Mouse (Mus musculus) central nervous system, embryonic 11.5 days (tissue): ENCODE measurements around the gene Arl9. TPM values are rescaled to one million over a fixed set of nuclear protein-coding genes. Genes with fewer than 3 reads are reported as not detected.

Source experiments
- polyA plus RNA-seq: library from polyadenylated mRNA; depleted of rRNA; stranded (reverse); fragments of >200 nt; gene quantifications from 2 replicates; pipeline ENCODE4 v1.2.3, GENCODE M21; 2012; rRNA removed

Gene Arl9
- 0.30 and 0.61 TPM in 2 replicates for polyA plus RNA-seq

GRCm38 (mm10) chr5:77004051-77004821 is at the start of gene Arl9:
Gene Arl9 (plus strand): TSS chr5:77004055.

GRCm38 (mm10) chr5:76974554-76975285 is 29.1 kb upstream of the Arl9 start, which contains the start of gene Srp72:
Gene Srp72 (plus strand): TSS chr5:76974683.

GRCm38 (mm10) chr5:77015544-77016482 is 12.0 kb downstream of the Arl9 start, which contains the start of gene Thegl:
Gene Thegl (plus strand): TSS chr5:77016023.

Other genes starting within 250 kb of the Arl9 start
- 25.1 and 28.4 TPM in 2 replicates for gene Aasdh, start 98.5 kb upstream of the Arl9 start, polyA plus RNA-seq
- 214 and 259 TPM in 2 replicates for gene Paics, start 52.7 kb upstream of the Arl9 start, polyA plus RNA-seq
- 24.2 and 29.0 TPM in 2 replicates for gene Ppat, start 52.5 kb upstream of the Arl9 start, polyA plus RNA-seq
- gene Srp72, start 29.4 kb upstream of the Arl9 start, polyA plus RNA-seq, result 76.8 and 95.7 TPM in 2 replicates
- 0.06 and 0.07 TPM in 2 replicates for gene Thegl, start 12.0 kb downstream of the Arl9 start, polyA plus RNA-seq
- gene Hopx, start 111.1 kb downstream of the Arl9 start, polyA plus RNA-seq, result 5.5 and 11.3 TPM in 2 replicates
- gene Spink2, start 207.4 kb downstream of the Arl9 start, polyA plus RNA-seq, result 0.38 and 1.3 TPM in 2 replicates